Mouse (Mus musculus): ENCODE measurements around the gene Fbxo3.
"Not testable (repeated sequence)": the region's sequence is repeated elsewhere in the genome, so short reads cannot be mapped to it uniquely, and the experiment has no call there.

The Fbxo3 gene

GRCm38 (mm10) chr2:104096796-104097195 lies 69.3 kb downstream of the Fbxo3 start:
- not testable (repeated sequence) for DNase-seq (ENCODE audit: low spot score)

GRCm38 (mm10) chr2:104097396-104097795 lies 69.9 kb downstream of the Fbxo3 start:
- DNase-seq (ENCODE audit: low spot score) = not testable (repeated sequence)

GRCm38 (mm10) chr2:104098529-104099230 lies 71.2 kb downstream of the Fbxo3 start:
- no peak for DNase-seq (ENCODE audit: low spot score)

- DNase-seq (ENCODE audit: low spot score) = no peak
Observed at GRCm38 (mm10) chr2:104099231-104099585, 71.7 kb downstream of the Fbxo3 start.

- DNase-seq (ENCODE audit: low spot score) = no peak
Observed at GRCm38 (mm10) chr2:104099946-104100345, 72.4 kb downstream of the Fbxo3 start.

GRCm38 (mm10) chr2:104104800-104105199 lies 77.3 kb downstream of the Fbxo3 start:
- no peak for DNase-seq (ENCODE audit: low spot score)

GRCm38 (mm10) chr2:104109021-104109420 lies 81.5 kb downstream of the Fbxo3 start:
- not testable (repeated sequence) for DNase-seq (ENCODE audit: low spot score)

GRCm38 (mm10) chr2:104109528-104109927 lies 82.0 kb downstream of the Fbxo3 start:
- DNase-seq (ENCODE audit: low spot score) = no peak

GRCm38 (mm10) chr2:104110031-104110430 lies 82.5 kb downstream of the Fbxo3 start:
- no peak for DNase-seq (ENCODE audit: low spot score)

GRCm38 (mm10) chr2:104111170-104111797 lies 83.8 kb downstream of the Fbxo3 start:
- not testable (repeated sequence) for DNase-seq (ENCODE audit: low spot score)

All from T-cell, adult 2 months (primary cell).